Mouse (Mus musculus): Measurements from ENCODE around the gene Acaca.

DNA sequence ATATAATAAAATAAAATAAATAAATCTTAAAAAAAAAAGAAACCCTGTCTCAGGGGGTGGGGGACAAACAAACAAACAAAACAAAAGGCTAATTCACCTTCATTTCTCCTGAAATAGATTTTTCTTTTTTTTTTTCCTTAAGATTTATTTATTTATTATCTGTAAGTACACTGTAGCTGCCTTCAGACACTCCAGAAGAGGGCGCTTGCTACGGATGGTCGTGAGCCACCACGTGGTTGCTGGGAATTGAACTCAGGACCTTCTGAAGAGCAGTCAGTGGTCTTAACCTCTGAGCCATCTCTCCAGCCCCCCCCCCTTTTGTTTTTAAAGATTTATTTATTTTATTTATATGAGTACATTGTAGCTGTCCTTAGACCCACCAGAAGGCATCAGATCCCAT, 1.5 kb upstream of the Acaca start:
- TF ChIP-seq GATA1 (IDR thresholded peaks at IDR 0.05; ENCODE audit: low read length) (no peak), TAL1 (IDR thresholded peaks at IDR 0.05; ENCODE audit: low read length) (no peak)

Data from erythroblast, embryonic 14.5 days (primary cell).